Mouse (Mus musculus) MEL (cell line): Measurements from ENCODE around the gene Nav1.

ENCODE experiments used
- BHLHE40 ChIP-seq: IDR thresholded peaks from 2 replicates; pipeline ENCODE4 v1.6.1; 2012; ENCODE audit warnings: low read depth, mild to moderate bottlenecking, inconsistent platforms, low read length, improper control_type of control experiment, borderline replicate concordance
- CTCF ChIP-seq, 3 experiments: IDR thresholded peaks in 2 of 3; conservative IDR thresholded peaks in 1 of 3; 2 replicates each; pipeline ENCODE4 v1.5.1; 2011 to 2012; ENCODE audit warnings: low read length in 3 of 3, low read depth in 2 of 3, mild to moderate bottlenecking in 2 of 3, improper control_type of control experiment in 1 of 3, inconsistent platforms in 1 of 3, mixed read lengths in 1 of 3, moderate library complexity in 1 of 3; ENCODE audit not compliant: control insufficient read depth in 1 of 3, insufficient read depth in 1 of 3, poor library complexity in 1 of 3, severe bottlenecking in 1 of 3
- ELF1 ChIP-seq: IDR thresholded peaks from 2 replicates; pipeline ENCODE4 v1.6.1; 2014; ENCODE audit warnings: low read depth, mild to moderate bottlenecking, inconsistent platforms, low read length, improper control_type of control experiment, moderate library complexity
- EP300 ChIP-seq, 2 experiments: IDR thresholded peaks; 2 replicates each; pipeline ENCODE4 v1.6.1; 2011; ENCODE audit warnings: improper control_type of control experiment in 2 of 2, low read length in 2 of 2, low read depth in 1 of 2, mild to moderate bottlenecking in 1 of 2
- MAX ChIP-seq: IDR thresholded peaks from 2 replicates; pipeline ENCODE4 v1.6.1; 2011; ENCODE audit warnings: low read length, improper control_type of control experiment
- POLR2A ChIP-seq, 2 experiments: IDR thresholded peaks; 2 replicates each; pipeline ENCODE4 v1.6.1; 2011 to 2012; ENCODE audit warnings: low read length in 2 of 2, mild to moderate bottlenecking in 2 of 2, control low read depth in 1 of 2, improper control_type of control experiment in 1 of 2, low read depth in 1 of 2, moderate library complexity in 1 of 2; ENCODE audit not compliant: control insufficient read depth in 1 of 2, insufficient read depth in 1 of 2, poor library complexity in 1 of 2
- POLR2AphosphoS2 ChIP-seq: IDR thresholded peaks from 2 replicates; pipeline ENCODE4 v1.6.1; 2011; ENCODE audit warnings: low read length, improper control_type of control experiment
- POLR2AphosphoS5 ChIP-seq: IDR thresholded peaks from 2 replicates; pipeline ENCODE4 v1.6.1; 2012; ENCODE audit warnings: low read depth, borderline replicate concordance, mild to moderate bottlenecking, inconsistent platforms, low read length, moderate library complexity, mixed read lengths
- RCOR1 ChIP-seq: IDR thresholded peaks from 2 replicates; pipeline ENCODE4 v1.6.1; 2012; ENCODE audit warnings: low read depth, mild to moderate bottlenecking, inconsistent platforms, low read length, improper control_type of control experiment
- USF1 ChIP-seq: IDR thresholded peaks from 2 replicates; pipeline ENCODE4 v1.6.1; 2014; ENCODE audit warnings: low read depth, mild to moderate bottlenecking, inconsistent platforms, low read length, improper control_type of control experiment, moderate library complexity
- USF2 ChIP-seq, 2 experiments: IDR thresholded peaks; 2 replicates each; pipeline ENCODE4 v1.6.1; 2011 to 2012; ENCODE audit warnings: improper control_type of control experiment in 2 of 2, low read length in 2 of 2, borderline replicate concordance in 1 of 2, inconsistent platforms in 1 of 2, low read depth in 1 of 2, mild to moderate bottlenecking in 1 of 2; ENCODE audit not compliant: insufficient read depth in 1 of 2
- ZC3H11A ChIP-seq: IDR thresholded peaks from 2 replicates; pipeline ENCODE4 v1.6.1; 2012; ENCODE audit warnings: low read depth, mild to moderate bottlenecking, inconsistent platforms, low read length, improper control_type of control experiment

DNA sequence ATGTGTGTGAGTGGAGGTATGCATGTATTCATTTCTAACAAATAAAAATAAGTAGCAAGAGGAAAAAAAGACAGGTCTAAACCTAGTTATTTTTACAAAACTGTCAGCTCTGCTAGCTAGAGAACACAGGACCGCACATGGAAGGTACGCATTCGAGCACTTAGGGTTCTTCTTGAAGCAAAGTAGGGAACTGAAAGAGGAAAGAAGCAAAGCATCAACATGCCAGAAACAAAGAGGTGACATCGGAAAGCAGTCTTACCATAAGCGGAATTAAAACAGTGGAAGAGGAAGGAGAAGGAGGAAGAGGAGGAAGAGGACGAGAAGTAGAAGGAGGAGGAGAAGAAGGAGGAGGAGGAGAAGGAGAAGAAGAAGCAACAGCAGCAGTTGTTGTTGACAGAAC, 179.7 kb downstream of the Nav1 start:
- TF ChIP-seq USF2 (IDR thresholded peaks at IDR 0.05; ENCODE audit: borderline replicate concordance in 1 of 2, insufficient read depth in 1 of 2, low read depth in 1 of 2, low read length in 2 of 2) (no peak), CTCF (IDR thresholded peaks at IDR 0.05 in 2 of 3, conservative IDR thresholded peaks at IDR 0.05 in 1 of 3; ENCODE audit: control insufficient read depth in 1 of 3, insufficient read depth in 1 of 3, low read depth in 2 of 3, low read length in 3 of 3, poor library complexity in 1 of 3, severe bottlenecking in 1 of 3) (no peak), EP300 (IDR thresholded peaks at IDR 0.05; ENCODE audit: low read depth in 1 of 2, low read length in 2 of 2) (no peak), RCOR1 (no peak), USF1 (no peak), POLR2A (IDR thresholded peaks at IDR 0.05; ENCODE audit: control insufficient read depth in 1 of 2, insufficient read depth in 1 of 2, low read depth in 1 of 2, low read length in 2 of 2, poor library complexity in 1 of 2) (no peak), ZC3H11A (no peak), ELF1 (no peak), POLR2AphosphoS5 (no peak), POLR2AphosphoS2 (no peak), MAX (no peak), BHLHE40 (no peak)
